Mouse (Mus musculus): Measurements from ENCODE around the gene Ankrd23. TPM values are rescaled to one million over a fixed set of nuclear protein-coding genes. Genes with fewer than 3 reads are reported as not detected.

Ankrd23 gene
- polyA plus RNA-seq, 1 experiment from 2014 or later, result 10.6 TPM

GRCm38 (mm10) chr1:36548771-36549170 lies 12.1 kb upstream of the Ankrd23 start:
- DNase-seq (ENCODE audit: low spot score), result no peak
- Histone ChIP-seq H3K9ac (peak overlapping the region; percentile 39; the same call in 1 of the 2 replicates), H3K4me3 (replicated peaks; ENCODE audit: low read length) (no peak overlapping the region), H3K4me2 (replicated peaks) (no peak overlapping the region), H3K27ac (no peak overlapping the region), H3K36me3 (replicated peaks; ENCODE audit: control insufficient read depth, insufficient read depth) (peaks cover 59% of the 10 kb centered on the region), H3K27me3 (ENCODE audit: control insufficient read depth, insufficient read depth, low read length) (no peaks in the 10 kb centered on the region), H3K4me1 (replicated peaks; ENCODE audit: control insufficient read depth, insufficient read depth, low read length) (peaks cover 27% of the 10 kb centered on the region), H3K9me3 (ENCODE audit: control insufficient read depth, low read length) (no peaks in the 10 kb centered on the region)
- 55% methylated on average over 8 of the region's 8 CpGs for WGBS
- ATAC-seq (ENCODE audit: low FRiP score), result no peak

- H3K4me1 ChIP-seq (replicated peaks; ENCODE audit: control insufficient read depth, insufficient read depth, low read length), result peaks cover 27% of the 10 kb centered on the region
- no peaks in the 10 kb centered on the region for H3K9me3 ChIP-seq (ENCODE audit: control insufficient read depth, low read length)
- H3K27me3 ChIP-seq (ENCODE audit: control insufficient read depth, insufficient read depth, low read length), result no peaks in the 10 kb centered on the region
- ATAC-seq (ENCODE audit: low FRiP score) (no peak), DNase-seq (ENCODE audit: low spot score) (peak; percentile 31)
- peak overlapping the region; percentile 63 for H3K27ac ChIP-seq
- no peak overlapping the region for H3K4me2 ChIP-seq (replicated peaks)
- H3K9ac ChIP-seq, result peak overlapping the region; percentile 21; the same call in 1 of the 2 replicates
- 35% methylated on average over 9 of the region's 9 CpGs for WGBS
- H3K4me3 ChIP-seq (replicated peaks; ENCODE audit: low read length), result no peak overlapping the region
- H3K36me3 ChIP-seq (replicated peaks; ENCODE audit: control insufficient read depth, insufficient read depth), result peaks cover 52% of the 10 kb centered on the region
These were observed 11.4 kb upstream of the Ankrd23 start for GRCm38 (mm10) chr1:36547981-36548598.

GRCm38 (mm10) chr1:36546888-36547471 lies 10.3 kb upstream of the Ankrd23 start, which contains the start of gene Ankrd39:
Ankrd39 (minus strand) TSS chr1:36547445.
- DNase-seq (ENCODE audit: low spot score), result peak; percentile 96
- Histone ChIP-seq H3K27ac (peak within 1 kb of the TSS; percentile 80), H3K9ac (peak within 1 kb of the TSS; percentile 79), H3K4me2 (replicated peaks) (peak within 1 kb of the TSS; percentile 77), H3K4me3 (replicated peaks; ENCODE audit: low read length) (peak within 1 kb of the TSS; percentile 59), H3K27me3 (ENCODE audit: control insufficient read depth, insufficient read depth, low read length) (no peaks in the 10 kb centered on the region), H3K36me3 (replicated peaks; ENCODE audit: control insufficient read depth, insufficient read depth) (peaks cover 48% of the 10 kb centered on the region), H3K9me3 (ENCODE audit: control insufficient read depth, low read length) (no peaks in the 10 kb centered on the region), H3K4me1 (replicated peaks; ENCODE audit: control insufficient read depth, insufficient read depth, low read length) (peaks cover 27% of the 10 kb centered on the region)
- WGBS, result under 1% methylated on average over 43 of the region's 43 CpGs
- ATAC-seq (ENCODE audit: low FRiP score), result peak; percentile 96

- WGBS, result 62% methylated on average over 18 of the region's 19 CpGs
- Histone ChIP-seq H3K4me3 (replicated peaks; ENCODE audit: low read length) (peak overlapping the region; percentile 59), H3K27ac (no peak overlapping the region), H3K36me3 (replicated peaks; ENCODE audit: control insufficient read depth, insufficient read depth) (peaks cover 48% of the 10 kb centered on the region), H3K9ac (peak overlapping the region; percentile 79; the same call in 1 of the 2 replicates), H3K4me2 (replicated peaks) (peak overlapping the region; percentile 77), H3K4me1 (replicated peaks; ENCODE audit: control insufficient read depth, insufficient read depth, low read length) (peaks cover 27% of the 10 kb centered on the region), H3K9me3 (ENCODE audit: control insufficient read depth, low read length) (no peaks in the 10 kb centered on the region), H3K27me3 (ENCODE audit: control insufficient read depth, insufficient read depth, low read length) (no peaks in the 10 kb centered on the region)
- no peak for ATAC-seq (ENCODE audit: low FRiP score)
- no peak for DNase-seq (ENCODE audit: low spot score)
These were observed 9.3 kb upstream of the Ankrd23 start for GRCm38 (mm10) chr1:36545845-36546600.

- Histone ChIP-seq H3K4me1 (replicated peaks; ENCODE audit: control insufficient read depth, insufficient read depth, low read length) (peaks cover 27% of the 10 kb centered on the region), H3K9ac (no peak overlapping the region), H3K4me3 (replicated peaks; ENCODE audit: low read length) (no peak overlapping the region), H3K27ac (no peak overlapping the region), H3K36me3 (replicated peaks; ENCODE audit: control insufficient read depth, insufficient read depth) (peaks cover 47% of the 10 kb centered on the region), H3K9me3 (ENCODE audit: control insufficient read depth, low read length) (no peaks in the 10 kb centered on the region), H3K4me2 (replicated peaks) (no peak overlapping the region), H3K27me3 (ENCODE audit: control insufficient read depth, insufficient read depth, low read length) (no peaks in the 10 kb centered on the region)
- ATAC-seq (ENCODE audit: low FRiP score) (no peak), DNase-seq (ENCODE audit: low spot score) (no peak)
- WGBS, result 83% methylated on average over 2 of the region's 2 CpGs
These were observed 8.7 kb upstream of the Ankrd23 start for GRCm38 (mm10) chr1:36545382-36545781.

- H3K9me3 ChIP-seq (ENCODE audit: control insufficient read depth, low read length), result no peaks in the 10 kb centered on the region
- 96% methylated on average over 9 of the region's 9 CpGs for WGBS
- no peak overlapping the region for H3K9ac ChIP-seq
- peaks cover 13% of the 10 kb centered on the region for H3K4me1 ChIP-seq (replicated peaks; ENCODE audit: control insufficient read depth, insufficient read depth, low read length)
- DNase-seq (ENCODE audit: low spot score) (no peak), ATAC-seq (ENCODE audit: low FRiP score) (no peak)
- H3K4me2 ChIP-seq (replicated peaks), result no peak overlapping the region
- H3K36me3 ChIP-seq (replicated peaks; ENCODE audit: control insufficient read depth, insufficient read depth), result peaks cover 28% of the 10 kb centered on the region
- H3K4me3 ChIP-seq (replicated peaks; ENCODE audit: low read length), result no peak overlapping the region
- no peaks in the 10 kb centered on the region for H3K27me3 ChIP-seq (ENCODE audit: control insufficient read depth, insufficient read depth, low read length)
- H3K27ac ChIP-seq, result no peak overlapping the region
These were observed 6.2 kb upstream of the Ankrd23 start for GRCm38 (mm10) chr1:36542925-36543324.

GRCm38 (mm10) chr1:36541844-36542243 lies 5.2 kb upstream of the Ankrd23 start:
- peaks cover 8% of the 10 kb centered on the region; the same call in 1 of the 2 replicates for H3K4me1 ChIP-seq (replicated peaks; ENCODE audit: control insufficient read depth, insufficient read depth, low read length)
- 90% methylated on average over 16 of the region's 16 CpGs for WGBS
- DNase-seq (ENCODE audit: low spot score) (no peak), ATAC-seq (ENCODE audit: low FRiP score) (no peak)
- no peak overlapping the region for H3K27ac ChIP-seq
- no peaks in the 10 kb centered on the region for H3K27me3 ChIP-seq (ENCODE audit: control insufficient read depth, insufficient read depth, low read length)
- no peak overlapping the region for H3K4me3 ChIP-seq (replicated peaks; ENCODE audit: low read length)
- H3K4me2 ChIP-seq (replicated peaks), result no peak overlapping the region
- peaks cover 28% of the 10 kb centered on the region for H3K36me3 ChIP-seq (replicated peaks; ENCODE audit: control insufficient read depth, insufficient read depth)
- no peaks in the 10 kb centered on the region for H3K9me3 ChIP-seq (ENCODE audit: control insufficient read depth, low read length)
- no peak overlapping the region for H3K9ac ChIP-seq

- Histone ChIP-seq H3K4me3 (replicated peaks; ENCODE audit: low read length) (no peak overlapping the region), H3K27ac (no peak overlapping the region), H3K9ac (no peak overlapping the region), H3K9me3 (ENCODE audit: control insufficient read depth, low read length) (no peaks in the 10 kb centered on the region), H3K4me2 (replicated peaks) (no peak overlapping the region), H3K36me3 (replicated peaks; ENCODE audit: control insufficient read depth, insufficient read depth) (peaks cover 34% of the 10 kb centered on the region), H3K27me3 (ENCODE audit: control insufficient read depth, insufficient read depth, low read length) (no peaks in the 10 kb centered on the region), H3K4me1 (replicated peaks; ENCODE audit: control insufficient read depth, insufficient read depth, low read length) (no peaks in the 10 kb centered on the region)
- DNase-seq (ENCODE audit: low spot score) (no peak), ATAC-seq (ENCODE audit: low FRiP score) (no peak)
- 91% methylated on average over 12 of the region's 12 CpGs for WGBS
These were observed 4.1 kb upstream of the Ankrd23 start for GRCm38 (mm10) chr1:36540807-36541206.

- Histone ChIP-seq H3K9me3 (ENCODE audit: control insufficient read depth, low read length) (no peaks in the 10 kb centered on the region), H3K36me3 (replicated peaks; ENCODE audit: control insufficient read depth, insufficient read depth) (peaks cover 34% of the 10 kb centered on the region), H3K9ac (no peak overlapping the region), H3K4me1 (replicated peaks; ENCODE audit: control insufficient read depth, insufficient read depth, low read length) (no peaks in the 10 kb centered on the region), H3K27ac (no peak overlapping the region), H3K4me3 (replicated peaks; ENCODE audit: low read length) (no peak overlapping the region), H3K27me3 (ENCODE audit: control insufficient read depth, insufficient read depth, low read length) (no peaks in the 10 kb centered on the region), H3K4me2 (replicated peaks) (no peak overlapping the region)
- WGBS, result 91% methylated on average over 11 of the region's 11 CpGs
- ATAC-seq (ENCODE audit: low FRiP score) (no peak), DNase-seq (ENCODE audit: low spot score) (no peak)
These were observed 3.4 kb upstream of the Ankrd23 start for GRCm38 (mm10) chr1:36540132-36540531.

All from hindbrain, embryonic 14.5 days (tissue).